Mouse (Mus musculus): Measurements from ENCODE around the gene Wipi2. TPM values are rescaled to one million over a fixed set of nuclear protein-coding genes. Genes with fewer than 3 reads are reported as not detected.
A peak's percentile ranks its signal among the peaks of the same experiment; 100 is the strongest.

Wipi2 gene
- polyA plus RNA-seq, 1 experiment from 2014 or later: 53.1 TPM

GRCm38 (mm10) chr5:142608989-142609325 is 18.5 kb upstream of the Wipi2 start:
- WGBS: 0% methylated on average over 4 of the region's 4 CpGs
- Histone ChIP-seq H3K9me3 (no peaks in the 10 kb centered on the region), H3K27me3 (peaks cover 36% of the 10 kb centered on the region), H3K27ac (no peak overlapping the region), H3K4me1 (peaks cover 9% of the 10 kb centered on the region), H3K4me2 (replicated peaks) (peak overlapping the region; percentile 78), H3K9ac (peak overlapping the region; percentile 66), H3K36me3 (no peaks in the 10 kb centered on the region), H3K4me3 (peak overlapping the region; percentile 45)
- ATAC-seq (ENCODE audit: low FRiP score, low read depth): no peak

DNA sequence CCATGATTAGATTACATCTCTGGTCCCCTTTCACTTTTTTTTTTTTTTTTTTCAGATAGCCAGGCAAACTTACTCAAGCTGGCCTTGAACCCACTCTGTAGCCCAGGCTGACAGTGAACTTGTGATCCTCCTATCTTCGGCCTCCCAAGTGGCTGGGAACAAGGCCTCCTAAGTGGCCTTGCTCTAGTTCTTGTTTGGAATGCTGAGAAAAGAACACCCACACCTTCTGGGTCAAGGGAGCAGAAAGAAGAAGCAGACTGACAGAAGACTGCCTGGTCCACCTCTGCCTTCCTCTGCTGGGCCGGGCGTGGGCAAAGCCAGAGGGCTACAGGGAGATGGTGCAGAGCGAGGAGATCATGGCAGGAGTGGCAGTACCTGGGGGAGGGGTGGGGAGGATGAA is 17.1 kb upstream of the Wipi2 start:
- Histone ChIP-seq H3K4me3 (no peak overlapping the region), H3K9ac (no peak overlapping the region), H3K4me1 (peaks cover 9% of the 10 kb centered on the region), H3K4me2 (replicated peaks) (no peak overlapping the region), H3K27ac (no peak overlapping the region), H3K9me3 (no peaks in the 10 kb centered on the region), H3K27me3 (peaks cover 36% of the 10 kb centered on the region), H3K36me3 (no peaks in the 10 kb centered on the region)
- WGBS: 87% methylated on average over 4 of the region's 4 CpGs
- ATAC-seq (ENCODE audit: low FRiP score, low read depth): no peak

DNA sequence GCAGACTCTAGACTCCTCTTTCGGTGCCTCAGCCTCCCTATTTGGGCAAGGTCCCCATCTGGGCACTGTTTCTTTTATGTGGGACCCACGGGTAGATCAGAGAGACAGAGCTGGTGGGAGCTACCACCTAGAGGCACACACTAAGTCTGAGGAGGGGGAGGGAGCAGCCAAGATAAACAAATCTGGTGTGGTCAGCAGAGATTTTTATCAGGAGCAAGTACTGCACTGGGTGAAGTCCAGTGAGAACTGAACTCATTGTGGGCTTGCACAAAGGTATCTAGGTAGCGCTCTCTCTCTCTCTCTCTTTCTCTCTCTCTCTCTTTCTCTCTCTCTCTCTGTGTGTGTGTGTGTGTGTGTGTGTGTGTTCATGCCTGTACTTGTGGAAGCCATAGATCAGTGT is 13.0 kb upstream of the Wipi2 start:
- Histone ChIP-seq H3K4me1 (no peaks in the 10 kb centered on the region), H3K9me3 (no peaks in the 10 kb centered on the region), H3K9ac (no peak overlapping the region), H3K27me3 (peaks cover 6% of the 10 kb centered on the region; the same call in 1 of the 2 replicates), H3K4me2 (replicated peaks) (no peak overlapping the region), H3K36me3 (no peaks in the 10 kb centered on the region), H3K4me3 (no peak overlapping the region), H3K27ac (no peak overlapping the region)
- no peak for ATAC-seq (ENCODE audit: low FRiP score, low read depth)
- WGBS: 65% methylated on average over 3 of the region's 3 CpGs

DNA sequence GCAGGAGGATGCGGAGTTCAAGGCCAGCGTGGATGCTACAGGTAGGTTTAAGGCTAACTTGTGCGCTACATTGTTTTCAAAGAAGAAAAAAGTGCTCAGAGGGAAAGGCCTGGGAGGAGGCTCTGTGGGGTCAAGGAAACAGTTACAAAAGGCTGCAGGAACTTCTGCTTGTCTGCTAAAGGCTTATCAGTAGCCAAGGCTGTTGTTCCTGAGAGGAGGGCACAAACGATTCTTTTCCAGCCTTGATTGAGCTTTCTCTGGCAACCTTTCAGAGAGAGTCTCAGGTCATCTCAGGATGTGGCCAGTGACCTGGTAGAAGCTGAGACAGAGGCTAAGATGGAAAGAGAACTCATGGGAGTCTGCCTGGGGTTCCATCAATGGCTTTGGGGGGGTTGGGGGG is 11.9 kb upstream of the Wipi2 start:
- ATAC-seq (ENCODE audit: low FRiP score, low read depth): no peak
- H3K4me1 ChIP-seq: no peaks in the 10 kb centered on the region
- no peak overlapping the region for H3K4me2 ChIP-seq (replicated peaks)
- no peak overlapping the region for H3K4me3 ChIP-seq
- no peaks in the 10 kb centered on the region for H3K27me3 ChIP-seq
- no peak overlapping the region for H3K27ac ChIP-seq
- 81% methylated on average over 4 of the region's 4 CpGs for WGBS
- no peaks in the 10 kb centered on the region for H3K36me3 ChIP-seq
- H3K9ac ChIP-seq: no peak overlapping the region
- H3K9me3 ChIP-seq: no peaks in the 10 kb centered on the region

GRCm38 (mm10) chr5:142616326-142616725 is 11.2 kb upstream of the Wipi2 start:
- WGBS: 56% methylated on average over 6 of the region's 6 CpGs
- H3K9me3 ChIP-seq: no peaks in the 10 kb centered on the region
- H3K36me3 ChIP-seq: no peaks in the 10 kb centered on the region
- H3K9ac ChIP-seq: no peak overlapping the region; the same call in 1 of the 2 replicates
- H3K27ac ChIP-seq: no peak overlapping the region
- no peak for ATAC-seq (ENCODE audit: low FRiP score, low read depth)
- H3K4me3 ChIP-seq: no peak overlapping the region
- H3K4me2 ChIP-seq (replicated peaks): no peak overlapping the region
- no peaks in the 10 kb centered on the region for H3K4me1 ChIP-seq
- H3K27me3 ChIP-seq: no peaks in the 10 kb centered on the region

GRCm38 (mm10) chr5:142619866-142620265 is 7.6 kb upstream of the Wipi2 start:
- Histone ChIP-seq H3K9ac (no peak overlapping the region), H3K36me3 (no peaks in the 10 kb centered on the region), H3K27me3 (no peaks in the 10 kb centered on the region), H3K4me2 (replicated peaks) (no peak overlapping the region), H3K4me1 (no peaks in the 10 kb centered on the region), H3K9me3 (no peaks in the 10 kb centered on the region), H3K4me3 (no peak overlapping the region), H3K27ac (no peak overlapping the region)
- 25% methylated on average over 5 of the region's 5 CpGs for WGBS
- no peak; the same call in 1 of the 2 replicates for ATAC-seq (ENCODE audit: low FRiP score, low read depth)

GRCm38 (mm10) chr5:142621421-142621820 is 6.1 kb upstream of the Wipi2 start:
- no peaks in the 10 kb centered on the region for H3K4me1 ChIP-seq
- 84% methylated on average over 2 of the region's 2 CpGs for WGBS

GRCm38 (mm10) chr5:142622134-142622533 is 5.4 kb upstream of the Wipi2 start:
- H3K4me1 ChIP-seq: no peaks in the 10 kb centered on the region
- H3K36me3 ChIP-seq: no peaks in the 10 kb centered on the region
- H3K4me2 ChIP-seq (replicated peaks): no peak overlapping the region
- H3K9me3 ChIP-seq: no peaks in the 10 kb centered on the region
- WGBS: 77% methylated on average over 1 of the region's 1 CpGs
- H3K27me3 ChIP-seq: no peaks in the 10 kb centered on the region
- no peak overlapping the region for H3K27ac ChIP-seq
- H3K9ac ChIP-seq: no peak overlapping the region
- H3K4me3 ChIP-seq: no peak overlapping the region
- ATAC-seq (ENCODE audit: low FRiP score, low read depth): no peak

More at GRCm38 (mm10) chr5:142621421-142621820, 6.1 kb upstream of the Wipi2 start:
- H3K27me3 ChIP-seq: no peaks in the 10 kb centered on the region
- ATAC-seq (ENCODE audit: low FRiP score, low read depth): no peak
- H3K4me2 ChIP-seq (replicated peaks): no peak overlapping the region
- H3K4me3 ChIP-seq: no peak overlapping the region
- no peak overlapping the region for H3K27ac ChIP-seq
- no peaks in the 10 kb centered on the region for H3K36me3 ChIP-seq
- no peaks in the 10 kb centered on the region for H3K9me3 ChIP-seq
- no peak overlapping the region for H3K9ac ChIP-seq

GRCm38 (mm10) chr5:142623080-142623479 is 4.4 kb upstream of the Wipi2 start:
- WGBS: 85% methylated on average over 7 of the region's 7 CpGs
- Histone ChIP-seq H3K9me3 (no peaks in the 10 kb centered on the region), H3K4me3 (no peak overlapping the region), H3K4me1 (peaks cover 2% of the 10 kb centered on the region; the same call in 1 of the 2 replicates), H3K27ac (no peak overlapping the region), H3K9ac (no peak overlapping the region), H3K36me3 (no peaks in the 10 kb centered on the region), H3K27me3 (no peaks in the 10 kb centered on the region), H3K4me2 (replicated peaks) (no peak overlapping the region)
- no peak for ATAC-seq (ENCODE audit: low FRiP score, low read depth)

- Histone ChIP-seq H3K27ac (peak overlapping the region; percentile 87), H3K4me2 (replicated peaks) (peak overlapping the region; percentile 90), H3K9ac (peak overlapping the region; percentile 96), H3K9me3 (no peaks in the 10 kb centered on the region), H3K27me3 (no peaks in the 10 kb centered on the region), H3K4me1 (peaks cover 18% of the 10 kb centered on the region), H3K4me3 (peak overlapping the region; percentile 99), H3K36me3 (peaks cover 20% of the 10 kb centered on the region)
- ATAC-seq (ENCODE audit: low FRiP score, low read depth): peak; percentile 98
- WGBS: 1% methylated on average over 69 of the region's 69 CpGs
These were observed 1.5 kb downstream of the Wipi2 start for GRCm38 (mm10) chr5:142628726-142629662.

GRCm38 (mm10) chr5:142629663-142630025 is 2.1 kb downstream of the Wipi2 start:
- peaks cover 24% of the 10 kb centered on the region for H3K36me3 ChIP-seq
- H3K4me1 ChIP-seq: peaks cover 18% of the 10 kb centered on the region
- peak; percentile 62; the same call in 1 of the 2 replicates for ATAC-seq (ENCODE audit: low FRiP score, low read depth)
- H3K27ac ChIP-seq: peak overlapping the region; percentile 72
- H3K4me3 ChIP-seq: peak overlapping the region; percentile 99
- H3K9ac ChIP-seq: peak overlapping the region; percentile 96
- no peaks in the 10 kb centered on the region for H3K9me3 ChIP-seq
- H3K4me2 ChIP-seq (replicated peaks): peak overlapping the region; percentile 90
- WGBS: 1% methylated on average over 37 of the region's 41 CpGs
- H3K27me3 ChIP-seq: no peaks in the 10 kb centered on the region

- ATAC-seq (ENCODE audit: low FRiP score, low read depth): no peak
- Histone ChIP-seq H3K9me3 (no peaks in the 10 kb centered on the region), H3K4me2 (replicated peaks) (peak overlapping the region; percentile 90), H3K4me1 (peaks cover 18% of the 10 kb centered on the region), H3K27ac (no peak overlapping the region), H3K4me3 (peak overlapping the region; percentile 99), H3K9ac (peak overlapping the region; percentile 96), H3K36me3 (peaks cover 24% of the 10 kb centered on the region), H3K27me3 (no peaks in the 10 kb centered on the region)
- WGBS: 11% methylated on average over 6 of the region's 6 CpGs
These were observed 2.7 kb downstream of the Wipi2 start for GRCm38 (mm10) chr5:142630224-142630623.
